Mouse (Mus musculus): ENCODE results near the gene Slc35f6. TPM values are rescaled to one million over a fixed set of nuclear protein-coding genes. Genes with fewer than 3 reads are reported as not detected.
"Not testable (repeated sequence)": the region's sequence is repeated elsewhere in the genome, so short reads cannot be mapped to it uniquely, and the experiment has no call there.

Slc35f6 gene
- polyA plus RNA-seq, 1 experiment from 2014 or later, result 32.5 TPM

- Histone ChIP-seq H3K27ac (ENCODE audit: low read depth) (no peak overlapping the region), H3K27me3 (replicated peaks; ENCODE audit: control insufficient read depth, insufficient read depth, low read length) (no peaks in the 10 kb centered on the region), H3K9ac (ENCODE audit: low read length) (no peak overlapping the region), H3K4me3 (ENCODE audit: low read depth, low read length) (no peak overlapping the region), H3K4me2 (ENCODE audit: low read length) (no peak overlapping the region), H3K36me3 (ENCODE audit: control insufficient read depth, insufficient read depth, low read length) (peaks cover 28% of the 10 kb centered on the region), H3K9me3 (ENCODE audit: control insufficient read depth, low read length) (no peaks in the 10 kb centered on the region), H3K4me1 (replicated peaks; ENCODE audit: control insufficient read depth, insufficient read depth, low read length) (no peaks in the 10 kb centered on the region)
- DNase-seq (ENCODE audit: low spot score) (no peak), ATAC-seq (replicated peaks; ENCODE audit: low FRiP score, low TSS enrichment, low read depth) (no peak)
- 92% methylated on average over 4 of the region's 4 CpGs for WGBS
Observed at GRCm38 (mm10) chr5:30678722-30679296, 31.1 kb downstream of the Slc35f6 start.

GRCm38 (mm10) chr5:30679593-30679992 lies 31.9 kb downstream of the Slc35f6 start:
- Histone ChIP-seq H3K4me1 (replicated peaks; ENCODE audit: control insufficient read depth, insufficient read depth, low read length) (no peaks in the 10 kb centered on the region), H3K36me3 (ENCODE audit: control insufficient read depth, insufficient read depth, low read length) (peaks cover 21% of the 10 kb centered on the region), H3K4me2 (ENCODE audit: low read length) (no peak overlapping the region), H3K27me3 (replicated peaks; ENCODE audit: control insufficient read depth, insufficient read depth, low read length) (no peaks in the 10 kb centered on the region), H3K9me3 (ENCODE audit: control insufficient read depth, low read length) (no peaks in the 10 kb centered on the region), H3K9ac (ENCODE audit: low read length) (no peak overlapping the region), H3K4me3 (ENCODE audit: low read depth, low read length) (no peak overlapping the region), H3K27ac (ENCODE audit: low read depth) (no peak overlapping the region)
- no peak for DNase-seq (ENCODE audit: low spot score)
- WGBS, result 86% methylated on average over 5 of the region's 5 CpGs
- no peak for ATAC-seq (replicated peaks; ENCODE audit: low FRiP score, low TSS enrichment, low read depth)

- Histone ChIP-seq H3K9me3 (ENCODE audit: control insufficient read depth, low read length) (no peaks in the 10 kb centered on the region), H3K36me3 (ENCODE audit: control insufficient read depth, insufficient read depth, low read length) (no peaks in the 10 kb centered on the region), H3K4me1 (replicated peaks; ENCODE audit: control insufficient read depth, insufficient read depth, low read length) (no peaks in the 10 kb centered on the region), H3K9ac (ENCODE audit: low read length) (no peak overlapping the region), H3K27ac (ENCODE audit: low read depth) (no peak overlapping the region), H3K4me3 (ENCODE audit: low read depth, low read length) (no peak overlapping the region), H3K4me2 (ENCODE audit: low read length) (no peak overlapping the region), H3K27me3 (replicated peaks; ENCODE audit: control insufficient read depth, insufficient read depth, low read length) (no peaks in the 10 kb centered on the region)
- WGBS, result 82% methylated on average over 5 of the region's 5 CpGs
- DNase-seq (ENCODE audit: low spot score), result no peak
- no peak for ATAC-seq (replicated peaks; ENCODE audit: low FRiP score, low TSS enrichment, low read depth)
Observed at GRCm38 (mm10) chr5:30681970-30682369, 34.2 kb downstream of the Slc35f6 start.

GRCm38 (mm10) chr5:30682967-30683600 lies 35.4 kb downstream of the Slc35f6 start:
- no peak overlapping the region for H3K9ac ChIP-seq (ENCODE audit: low read length)
- no peaks in the 10 kb centered on the region for H3K9me3 ChIP-seq (ENCODE audit: control insufficient read depth, low read length)
- H3K36me3 ChIP-seq (ENCODE audit: control insufficient read depth, insufficient read depth, low read length), result no peaks in the 10 kb centered on the region
- no peaks in the 10 kb centered on the region for H3K27me3 ChIP-seq (replicated peaks; ENCODE audit: control insufficient read depth, insufficient read depth, low read length)
- H3K4me2 ChIP-seq (ENCODE audit: low read length), result no peak overlapping the region
- H3K4me3 ChIP-seq (ENCODE audit: low read depth, low read length), result no peak overlapping the region
- no peak for DNase-seq (ENCODE audit: low spot score)
- no peaks in the 10 kb centered on the region for H3K4me1 ChIP-seq (replicated peaks; ENCODE audit: control insufficient read depth, insufficient read depth, low read length)
- H3K27ac ChIP-seq (ENCODE audit: low read depth), result no peak overlapping the region
- no peak for ATAC-seq (replicated peaks; ENCODE audit: low FRiP score, low TSS enrichment, low read depth)

- H3K27ac ChIP-seq (ENCODE audit: low read depth), result no peak overlapping the region
- no peak overlapping the region for H3K4me2 ChIP-seq (ENCODE audit: low read length)
- no peak for DNase-seq (ENCODE audit: low spot score)
- no peak overlapping the region for H3K4me3 ChIP-seq (ENCODE audit: low read depth, low read length)
- 71% methylated on average over 3 of the region's 3 CpGs for WGBS
- H3K36me3 ChIP-seq (ENCODE audit: control insufficient read depth, insufficient read depth, low read length), result no peaks in the 10 kb centered on the region
- no peak for ATAC-seq (replicated peaks; ENCODE audit: low FRiP score, low TSS enrichment, low read depth)
- H3K9me3 ChIP-seq (ENCODE audit: control insufficient read depth, low read length), result no peaks in the 10 kb centered on the region
- no peaks in the 10 kb centered on the region for H3K4me1 ChIP-seq (replicated peaks; ENCODE audit: control insufficient read depth, insufficient read depth, low read length)
- no peaks in the 10 kb centered on the region for H3K27me3 ChIP-seq (replicated peaks; ENCODE audit: control insufficient read depth, insufficient read depth, low read length)
- no peak overlapping the region for H3K9ac ChIP-seq (ENCODE audit: low read length)
Observed at GRCm38 (mm10) chr5:30683993-30684392, 36.3 kb downstream of the Slc35f6 start.

- H3K27me3 ChIP-seq (replicated peaks; ENCODE audit: control insufficient read depth, insufficient read depth, low read length), result no peaks in the 10 kb centered on the region
- H3K27ac ChIP-seq (ENCODE audit: low read depth), result no peak overlapping the region
- 62% methylated on average over 3 of the region's 3 CpGs for WGBS
- H3K9ac ChIP-seq (ENCODE audit: low read length), result no peak overlapping the region
- no peaks in the 10 kb centered on the region for H3K4me1 ChIP-seq (replicated peaks; ENCODE audit: control insufficient read depth, insufficient read depth, low read length)
- H3K36me3 ChIP-seq (ENCODE audit: control insufficient read depth, insufficient read depth, low read length), result no peaks in the 10 kb centered on the region
- no peak for DNase-seq (ENCODE audit: low spot score)
- no peak for ATAC-seq (replicated peaks; ENCODE audit: low FRiP score, low TSS enrichment, low read depth)
- no peak overlapping the region for H3K4me2 ChIP-seq (ENCODE audit: low read length)
- no peak overlapping the region for H3K4me3 ChIP-seq (ENCODE audit: low read depth, low read length)
- H3K9me3 ChIP-seq (ENCODE audit: control insufficient read depth, low read length), result no peaks in the 10 kb centered on the region
Observed at GRCm38 (mm10) chr5:30686781-30687180, 39.0 kb downstream of the Slc35f6 start.

GRCm38 (mm10) chr5:30700361-30701000 lies 52.7 kb downstream of the Slc35f6 start:
- Histone ChIP-seq H3K4me2 (ENCODE audit: low read length) (no peak overlapping the region), H3K27ac (ENCODE audit: low read depth) (no peak overlapping the region), H3K9me3 (ENCODE audit: control insufficient read depth, low read length) (no peaks in the 10 kb centered on the region), H3K4me3 (ENCODE audit: low read depth, low read length) (no peak overlapping the region), H3K27me3 (replicated peaks; ENCODE audit: control insufficient read depth, insufficient read depth, low read length) (no peaks in the 10 kb centered on the region), H3K4me1 (replicated peaks; ENCODE audit: control insufficient read depth, insufficient read depth, low read length) (no peaks in the 10 kb centered on the region), H3K36me3 (ENCODE audit: control insufficient read depth, insufficient read depth, low read length) (no peaks in the 10 kb centered on the region), H3K9ac (ENCODE audit: low read length) (no peak overlapping the region)
- WGBS, result 82% methylated on average over 8 of the region's 8 CpGs
- no peak for DNase-seq (ENCODE audit: low spot score)
- no peak for ATAC-seq (replicated peaks; ENCODE audit: low FRiP score, low TSS enrichment, low read depth)

- H3K27me3 ChIP-seq (replicated peaks; ENCODE audit: control insufficient read depth, insufficient read depth, low read length); DNase-seq (ENCODE audit: low spot score); H3K27ac ChIP-seq (ENCODE audit: low read depth); H3K36me3 ChIP-seq (ENCODE audit: control insufficient read depth, insufficient read depth, low read length); H3K4me1 ChIP-seq (replicated peaks; ENCODE audit: control insufficient read depth, insufficient read depth, low read length); ATAC-seq (replicated peaks; ENCODE audit: low FRiP score, low TSS enrichment, low read depth); H3K4me2 ChIP-seq (ENCODE audit: low read length); H3K9ac ChIP-seq (ENCODE audit: low read length); H3K9me3 ChIP-seq (ENCODE audit: control insufficient read depth, low read length); H3K4me3 ChIP-seq (ENCODE audit: low read depth, low read length): not testable (repeated sequence)
- WGBS, result 40% methylated on average over 4 of the region's 4 CpGs
Observed at GRCm38 (mm10) chr5:30701373-30701772, 53.6 kb downstream of the Slc35f6 start.

- Histone ChIP-seq H3K4me1 (replicated peaks; ENCODE audit: control insufficient read depth, insufficient read depth, low read length) (no peaks in the 10 kb centered on the region), H3K36me3 (ENCODE audit: control insufficient read depth, insufficient read depth, low read length) (no peaks in the 10 kb centered on the region), H3K4me3 (ENCODE audit: low read depth, low read length) (no peak overlapping the region), H3K4me2 (ENCODE audit: low read length) (no peak overlapping the region), H3K27ac (ENCODE audit: low read depth) (no peak overlapping the region), H3K9ac (ENCODE audit: low read length) (no peak overlapping the region), H3K27me3 (replicated peaks; ENCODE audit: control insufficient read depth, insufficient read depth, low read length) (no peaks in the 10 kb centered on the region), H3K9me3 (ENCODE audit: control insufficient read depth, low read length) (no peaks in the 10 kb centered on the region)
- 93% methylated on average over 3 of the region's 3 CpGs for WGBS
- ATAC-seq (replicated peaks; ENCODE audit: low FRiP score, low TSS enrichment, low read depth), result no peak
- DNase-seq (ENCODE audit: low spot score), result no peak
Observed at GRCm38 (mm10) chr5:30701866-30702265, 54.1 kb downstream of the Slc35f6 start.

All from intestine, embryonic 14.5 days (tissue).